Mouse (Mus musculus): ENCODE results near the gene 4930442H23Rik. TPM values are rescaled to one million over a fixed set of nuclear protein-coding genes. Genes with fewer than 3 reads are reported as not detected.

4930442H23Rik gene
- polyA plus RNA-seq, 1 experiment from 2014 or later = not detected

DNA sequence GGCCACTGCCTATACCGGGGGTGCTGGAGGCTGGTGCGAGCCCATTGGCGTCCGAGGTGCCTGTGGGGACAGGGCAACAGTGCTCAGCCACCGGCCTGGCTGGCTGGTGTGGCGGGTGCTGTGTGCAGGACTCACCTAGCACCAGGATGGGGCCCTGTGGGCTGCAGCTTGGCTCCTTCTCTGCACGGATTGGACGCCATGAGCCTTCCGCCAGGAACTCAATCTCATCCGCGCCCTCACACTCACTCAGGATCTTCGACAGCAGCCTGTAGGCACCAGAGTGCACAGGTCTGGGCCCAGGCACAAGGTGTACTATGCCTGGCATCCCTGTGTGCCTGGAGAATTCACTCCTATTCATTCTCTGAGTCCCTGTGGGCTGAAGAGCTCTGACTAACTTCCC, 29.3 kb downstream of the 4930442H23Rik start:
- H3K4me1 ChIP-seq = no peaks in the 10 kb centered on the region
- H3K9ac ChIP-seq = no peak overlapping the region
- no peak for ATAC-seq (ENCODE audit: insufficient number of reproducible peaks, insufficient read depth, low FRiP score, low TSS enrichment)
- peaks cover 85% of the 10 kb centered on the region for H3K36me3 ChIP-seq
- H3K27ac ChIP-seq = 0 out of 2 replicates have a peak overlapping the region, but pooled peaks have one; percentile 19
- H3K27me3 ChIP-seq = no peaks in the 10 kb centered on the region
- H3K4me3 ChIP-seq = no peak overlapping the region
- 93% methylated on average over 12 of the region's 12 CpGs for WGBS
- no peak overlapping the region for H3K4me2 ChIP-seq (replicated peaks)
- no peaks in the 10 kb centered on the region for H3K9me3 ChIP-seq

DNA sequence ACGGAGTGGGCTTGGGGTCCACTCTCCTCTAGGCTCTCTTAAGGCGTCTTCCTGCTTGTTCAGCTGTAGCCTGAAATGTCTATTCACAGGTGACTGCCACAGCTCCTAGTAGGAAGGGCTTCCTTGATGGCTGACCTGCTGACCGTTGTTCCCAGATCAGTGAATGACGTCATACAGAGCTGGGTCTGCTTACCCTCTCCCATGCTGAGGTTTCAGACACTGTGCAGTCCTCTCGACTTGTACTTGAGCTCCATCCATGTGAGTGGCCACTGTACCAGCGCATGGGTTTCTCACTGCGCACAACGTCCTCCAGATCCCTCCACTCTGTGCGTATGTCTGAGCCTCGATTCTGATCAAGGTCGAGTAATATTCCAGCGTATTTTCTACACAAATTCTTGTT, 31.0 kb downstream of the 4930442H23Rik start:
- H3K4me3 ChIP-seq = no peak overlapping the region
- no peak overlapping the region for H3K4me2 ChIP-seq (replicated peaks)
- no peak for ATAC-seq (ENCODE audit: insufficient number of reproducible peaks, insufficient read depth, low FRiP score, low TSS enrichment)
- no peak overlapping the region for H3K9ac ChIP-seq
- 74% methylated on average over 12 of the region's 12 CpGs for WGBS
- no peaks in the 10 kb centered on the region for H3K4me1 ChIP-seq
- no peaks in the 10 kb centered on the region for H3K9me3 ChIP-seq
- peaks cover 86% of the 10 kb centered on the region for H3K36me3 ChIP-seq
- peak overlapping the region; percentile 46; the same call in 1 of the 2 replicates for H3K27ac ChIP-seq
- no peaks in the 10 kb centered on the region for H3K27me3 ChIP-seq

DNA sequence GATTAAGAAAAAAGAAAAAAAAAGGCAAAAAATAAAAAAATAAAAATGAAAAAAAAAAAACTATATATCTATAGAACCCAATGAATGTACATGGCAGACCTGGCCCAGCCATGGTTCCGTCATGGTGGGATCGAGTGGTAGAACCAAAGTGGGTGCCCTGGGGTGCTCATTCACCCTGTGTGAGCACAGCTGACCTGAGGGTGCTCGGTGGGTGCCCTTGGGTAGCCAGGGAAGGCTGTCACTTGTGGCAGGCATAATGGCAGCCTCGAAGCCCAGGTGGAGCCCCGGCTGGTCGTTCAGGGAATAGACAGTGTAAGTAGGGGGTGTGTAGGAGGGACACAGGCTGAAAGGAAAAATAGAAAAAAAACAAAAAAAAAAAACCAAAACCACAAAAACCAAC, 32.4 kb downstream of the 4930442H23Rik start:
- 81% methylated on average over 6 of the region's 6 CpGs for WGBS
- no peak for ATAC-seq (ENCODE audit: insufficient number of reproducible peaks, insufficient read depth, low FRiP score, low TSS enrichment)
- Histone ChIP-seq H3K4me1 (no peaks in the 10 kb centered on the region), H3K4me3 (no peak overlapping the region), H3K27me3 (no peaks in the 10 kb centered on the region), H3K27ac (no peak overlapping the region), H3K4me2 (replicated peaks) (no peak overlapping the region), H3K9me3 (no peaks in the 10 kb centered on the region), H3K9ac (no peak overlapping the region), H3K36me3 (peaks cover 86% of the 10 kb centered on the region)

DNA sequence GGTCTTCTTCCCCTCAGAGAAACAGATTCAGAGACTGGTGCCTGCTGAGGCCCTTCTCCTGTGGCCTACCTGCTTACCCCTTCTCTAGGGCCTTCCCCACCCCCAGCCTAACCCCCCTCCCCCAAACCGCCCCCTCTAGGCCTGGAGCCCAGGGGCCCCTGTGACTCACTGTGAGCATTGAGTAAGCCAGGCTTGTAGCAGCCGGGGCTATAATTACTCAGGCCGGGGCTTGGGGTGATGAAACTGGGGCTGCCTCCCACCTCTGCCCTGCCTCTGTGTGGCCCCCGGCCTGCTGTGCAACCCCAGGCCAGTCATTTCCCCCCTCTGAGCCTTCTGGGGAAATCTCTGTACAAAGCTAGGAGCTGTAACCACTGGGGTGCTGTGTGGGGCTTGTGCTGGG, 37.4 kb downstream of the 4930442H23Rik start:
- Histone ChIP-seq H3K4me3 (no peak overlapping the region), H3K4me1 (peaks cover 15% of the 10 kb centered on the region; the same call in 1 of the 2 replicates), H3K4me2 (replicated peaks) (no peak overlapping the region), H3K9me3 (no peaks in the 10 kb centered on the region), H3K36me3 (peaks cover 79% of the 10 kb centered on the region), H3K27ac (no peak overlapping the region), H3K9ac (no peak overlapping the region), H3K27me3 (no peaks in the 10 kb centered on the region)
- 74% methylated on average over 4 of the region's 4 CpGs for WGBS
- no peak for ATAC-seq (ENCODE audit: insufficient number of reproducible peaks, insufficient read depth, low FRiP score, low TSS enrichment)

DNA sequence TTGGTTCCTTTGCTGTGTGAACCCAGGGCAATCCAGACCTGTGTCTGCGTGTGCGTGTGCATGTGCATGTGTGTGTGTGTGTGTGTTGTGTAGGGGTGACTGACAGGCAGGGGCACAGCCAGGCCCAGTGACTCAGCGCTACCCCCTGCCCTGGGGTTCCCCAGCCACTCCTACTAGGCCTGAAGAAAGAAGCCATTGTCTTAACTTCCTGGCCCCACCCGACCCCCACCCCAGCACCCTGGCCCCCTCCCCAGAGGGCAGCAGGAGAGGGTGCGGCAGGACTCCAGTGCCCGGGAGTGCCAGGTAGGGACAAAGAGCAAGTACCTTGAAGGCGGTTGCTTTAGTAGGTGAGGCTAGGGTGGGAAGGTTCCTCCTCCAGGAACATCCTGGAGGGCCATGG, 37.9 kb downstream of the 4930442H23Rik start:
- Histone ChIP-seq H3K27ac (no peak overlapping the region), H3K4me2 (replicated peaks) (no peak overlapping the region), H3K4me1 (peaks cover 19% of the 10 kb centered on the region), H3K27me3 (no peaks in the 10 kb centered on the region), H3K9me3 (no peaks in the 10 kb centered on the region), H3K4me3 (no peak overlapping the region), H3K36me3 (peaks cover 79% of the 10 kb centered on the region), H3K9ac (no peak overlapping the region)
- no peak for ATAC-seq (ENCODE audit: insufficient number of reproducible peaks, insufficient read depth, low FRiP score, low TSS enrichment)
- 92% methylated on average over 7 of the region's 7 CpGs for WGBS

DNA sequence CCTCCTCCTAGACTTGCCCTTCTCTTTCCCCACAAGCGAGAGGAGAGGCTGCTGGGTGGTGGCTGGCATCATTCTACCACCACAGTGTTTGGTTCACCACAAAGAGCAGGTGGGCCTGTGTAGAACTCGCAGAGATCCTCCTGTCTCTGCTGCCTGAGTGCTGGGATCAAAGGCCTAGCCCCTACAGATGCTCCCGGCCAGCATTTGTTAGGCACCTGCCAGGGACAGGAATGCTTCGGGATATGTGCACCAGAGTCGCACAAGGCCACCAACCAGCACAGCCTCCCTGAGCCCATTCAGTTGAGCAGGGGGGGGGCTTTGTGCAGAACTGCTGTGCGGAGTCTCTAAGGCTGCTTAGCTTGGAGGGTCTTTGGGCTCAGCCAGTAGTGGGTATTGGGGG, 38.3 kb downstream of the 4930442H23Rik start:
- H3K36me3 ChIP-seq = peaks cover 75% of the 10 kb centered on the region
- no peak overlapping the region for H3K9ac ChIP-seq
- H3K27ac ChIP-seq = no peak overlapping the region
- H3K27me3 ChIP-seq = no peaks in the 10 kb centered on the region
- H3K4me2 ChIP-seq (replicated peaks) = no peak overlapping the region
- H3K4me1 ChIP-seq = peaks cover 24% of the 10 kb centered on the region
- H3K9me3 ChIP-seq = no peaks in the 10 kb centered on the region
- H3K4me3 ChIP-seq = no peak overlapping the region
- 97% methylated on average over 6 of the region's 6 CpGs for WGBS
- ATAC-seq (ENCODE audit: insufficient number of reproducible peaks, insufficient read depth, low FRiP score, low TSS enrichment) = no peak

DNA sequence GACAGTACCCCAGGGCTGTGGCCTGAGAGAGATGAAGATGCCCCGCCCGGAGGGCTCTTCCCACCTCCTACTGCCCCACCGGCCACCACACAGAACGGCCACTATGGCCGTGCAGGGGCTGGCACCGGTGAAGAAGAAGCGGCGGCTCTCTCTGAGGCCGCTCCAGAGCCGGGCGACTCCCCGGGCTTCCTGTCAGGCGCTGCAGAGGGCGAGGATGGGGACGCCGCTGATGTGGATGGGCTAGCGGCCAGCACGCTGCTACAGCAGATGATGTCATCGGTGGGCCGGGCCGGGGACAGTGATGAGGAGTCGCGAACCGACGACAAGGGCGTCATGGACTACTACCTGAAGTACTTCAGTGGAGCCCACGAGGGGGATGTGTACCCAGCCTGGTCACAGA, 39.0 kb downstream of the 4930442H23Rik start:
- WGBS = 93% methylated on average over 27 of the region's 27 CpGs
- no peak overlapping the region for H3K4me2 ChIP-seq (replicated peaks)
- no peaks in the 10 kb centered on the region for H3K9me3 ChIP-seq
- no peak overlapping the region for H3K9ac ChIP-seq
- no peak for ATAC-seq (ENCODE audit: insufficient number of reproducible peaks, insufficient read depth, low FRiP score, low TSS enrichment)
- 0 out of 2 replicates have a peak overlapping the region, but pooled peaks have one; percentile 7 for H3K27ac ChIP-seq
- no peaks in the 10 kb centered on the region for H3K27me3 ChIP-seq
- peaks cover 69% of the 10 kb centered on the region for H3K36me3 ChIP-seq
- H3K4me1 ChIP-seq = peaks cover 30% of the 10 kb centered on the region
- H3K4me3 ChIP-seq = no peak overlapping the region

DNA sequence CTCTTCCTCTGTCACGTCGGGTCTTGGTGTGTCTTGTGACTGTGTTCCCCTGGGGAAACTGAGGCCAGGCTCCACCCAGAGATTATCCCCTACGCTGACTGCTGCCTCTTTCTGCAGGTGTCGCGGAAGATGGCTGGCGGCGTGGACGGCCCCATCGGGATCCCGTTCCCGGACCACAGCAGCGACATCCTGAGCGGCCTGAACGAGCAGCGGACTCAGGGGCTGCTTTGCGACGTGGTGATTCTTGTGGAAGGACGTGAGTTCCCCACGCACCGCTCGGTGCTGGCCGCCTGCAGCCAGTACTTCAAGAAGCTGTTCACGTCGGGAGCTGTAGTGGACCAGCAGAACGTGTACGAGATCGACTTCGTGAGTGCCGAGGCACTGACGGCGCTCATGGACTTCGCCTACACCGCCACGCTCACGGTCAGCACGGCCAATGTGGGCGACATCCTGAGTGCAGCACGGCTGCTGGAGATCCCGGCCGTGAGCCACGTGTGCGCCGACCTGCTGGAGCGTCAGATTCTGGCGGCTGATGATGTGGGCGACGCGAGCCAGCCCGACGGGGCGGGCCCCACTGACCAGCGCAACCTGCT, 39.7 kb downstream of the 4930442H23Rik start:
- peaks cover 62% of the 10 kb centered on the region for H3K36me3 ChIP-seq
- H3K4me1 ChIP-seq = peaks cover 37% of the 10 kb centered on the region
- ATAC-seq (ENCODE audit: insufficient number of reproducible peaks, insufficient read depth, low FRiP score, low TSS enrichment) = no peak
- no peaks in the 10 kb centered on the region for H3K27me3 ChIP-seq
- no peaks in the 10 kb centered on the region for H3K9me3 ChIP-seq
- H3K9ac ChIP-seq = no peak overlapping the region
- WGBS = 97% methylated on average over 52 of the region's 52 CpGs
- H3K4me3 ChIP-seq = no peak overlapping the region
- no peak overlapping the region for H3K4me2 ChIP-seq (replicated peaks)
- no peak overlapping the region for H3K27ac ChIP-seq

DNA sequence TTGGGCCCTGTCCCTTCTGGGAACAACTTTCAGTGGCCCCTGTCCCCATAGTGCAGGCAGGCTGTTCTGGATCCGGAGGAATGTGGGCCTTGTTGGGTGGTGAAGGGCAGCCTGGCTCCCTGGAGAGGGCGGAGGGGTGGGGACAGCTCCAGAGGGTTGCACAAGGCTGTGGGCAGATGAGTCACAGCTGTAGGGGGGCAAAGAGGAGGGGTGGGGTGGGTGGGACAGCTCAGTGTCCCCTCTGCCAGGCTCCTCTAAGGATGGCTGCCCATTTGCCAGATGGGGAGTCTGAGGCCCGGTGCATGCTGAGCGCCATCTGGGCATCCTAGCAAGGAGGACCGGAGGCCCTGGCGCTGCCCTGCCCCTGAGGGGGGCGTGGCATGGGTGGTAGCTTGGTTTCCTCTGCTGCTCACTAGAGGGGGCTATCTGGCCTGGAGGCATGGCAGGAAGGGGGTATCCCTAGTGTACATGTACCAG, 40.5 kb downstream of the 4930442H23Rik start:
- H3K27ac ChIP-seq = 0 out of 2 replicates have a peak overlapping the region, but pooled peaks have one; percentile 47
- no peak overlapping the region for H3K9ac ChIP-seq
- H3K36me3 ChIP-seq = peaks cover 54% of the 10 kb centered on the region
- no peaks in the 10 kb centered on the region for H3K27me3 ChIP-seq
- no peaks in the 10 kb centered on the region for H3K9me3 ChIP-seq
- no peak overlapping the region for H3K4me2 ChIP-seq (replicated peaks)
- peaks cover 45% of the 10 kb centered on the region for H3K4me1 ChIP-seq
- no peak for ATAC-seq (ENCODE audit: insufficient number of reproducible peaks, insufficient read depth, low FRiP score, low TSS enrichment)
- WGBS = 91% methylated on average over 7 of the region's 7 CpGs
- no peak overlapping the region for H3K4me3 ChIP-seq

DNA sequence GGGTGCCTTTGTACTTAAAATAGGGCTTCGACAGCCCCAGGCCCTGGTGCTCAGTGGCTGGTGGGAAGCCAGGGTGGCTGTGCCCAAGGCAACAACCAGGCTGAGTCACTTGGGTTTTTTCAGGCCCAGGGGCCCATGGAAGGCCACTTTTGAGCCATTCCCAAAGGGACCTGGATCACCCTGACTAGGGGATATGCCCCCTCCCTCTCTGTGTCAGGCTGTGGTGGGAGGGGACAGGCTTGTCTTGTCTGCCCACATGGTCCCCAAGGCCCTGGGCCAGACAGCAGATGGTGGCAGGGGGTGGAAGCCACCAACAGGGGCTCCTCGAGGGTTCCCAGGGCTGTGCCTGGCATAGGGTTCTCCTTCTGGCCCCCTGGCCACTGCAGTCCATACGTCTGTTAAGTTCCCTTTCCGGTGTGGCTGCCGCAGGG, 41.1 kb downstream of the 4930442H23Rik start:
- no peak for ATAC-seq (ENCODE audit: insufficient number of reproducible peaks, insufficient read depth, low FRiP score, low TSS enrichment)
- Histone ChIP-seq H3K4me1 (peaks cover 46% of the 10 kb centered on the region), H3K27ac (peak overlapping the region; percentile 47; the same call in 1 of the 2 replicates), H3K4me3 (no peak overlapping the region), H3K9ac (no peak overlapping the region), H3K27me3 (no peaks in the 10 kb centered on the region), H3K9me3 (no peaks in the 10 kb centered on the region), H3K36me3 (peaks cover 48% of the 10 kb centered on the region), H3K4me2 (replicated peaks) (no peak overlapping the region)
- WGBS = 76% methylated on average over 5 of the region's 5 CpGs

DNA sequence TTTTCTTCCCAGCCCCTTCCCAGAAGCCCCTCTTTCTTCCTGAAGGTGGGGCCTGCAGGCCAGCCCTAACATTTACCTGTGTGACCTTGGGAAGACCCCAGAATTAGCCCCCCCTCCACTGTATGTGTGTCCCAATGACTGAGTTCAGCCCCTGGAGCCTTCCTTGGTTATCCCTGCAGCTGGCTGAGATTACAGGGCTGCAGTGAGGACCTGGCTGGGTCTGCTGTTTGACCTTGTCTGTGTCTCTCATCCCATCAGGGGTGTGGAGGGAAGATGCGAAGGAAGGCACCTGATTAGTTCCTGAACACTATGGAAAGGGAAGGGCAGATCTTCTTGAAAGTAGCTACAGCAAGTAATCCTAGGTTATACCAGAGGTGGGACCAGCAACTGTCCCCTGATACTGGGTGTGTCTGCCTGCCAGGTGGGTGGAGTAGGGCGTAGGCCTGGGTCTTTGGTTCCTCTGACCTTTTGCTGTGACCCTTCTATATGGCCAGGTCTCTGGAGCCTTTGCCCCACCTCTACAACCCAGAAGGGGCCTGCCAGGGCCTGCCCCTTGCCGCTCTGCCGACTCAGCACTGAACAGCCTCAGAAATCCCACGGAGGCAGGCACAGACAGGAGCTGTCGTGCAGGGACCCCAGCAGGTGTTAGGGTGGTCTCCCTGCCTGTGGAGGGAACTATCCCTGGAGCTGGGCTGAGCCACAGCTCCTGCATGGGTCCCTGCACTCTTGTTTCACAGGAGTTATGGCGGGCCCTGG, 42.0 kb downstream of the 4930442H23Rik start:
- no peak for ATAC-seq (ENCODE audit: insufficient number of reproducible peaks, insufficient read depth, low FRiP score, low TSS enrichment)
- Histone ChIP-seq H3K9ac (no peak overlapping the region), H3K27ac (no peak overlapping the region), H3K9me3 (no peaks in the 10 kb centered on the region), H3K36me3 (peaks cover 39% of the 10 kb centered on the region), H3K4me2 (replicated peaks) (peak overlapping the region; percentile 97; the same call in 1 of the 2 replicates), H3K27me3 (no peaks in the 10 kb centered on the region), H3K4me3 (no peak overlapping the region), H3K4me1 (peaks cover 46% of the 10 kb centered on the region)
- WGBS = 78% methylated on average over 7 of the region's 7 CpGs
